Mouse (Mus musculus): ENCODE data around the gene Slc24a3. TPM values are rescaled to one million over a fixed set of nuclear protein-coding genes. Genes with fewer than 3 reads are reported as not detected.

Slc24a3 gene
- polyA plus RNA-seq, 2 experiments = 0.58 TPM

DNA sequence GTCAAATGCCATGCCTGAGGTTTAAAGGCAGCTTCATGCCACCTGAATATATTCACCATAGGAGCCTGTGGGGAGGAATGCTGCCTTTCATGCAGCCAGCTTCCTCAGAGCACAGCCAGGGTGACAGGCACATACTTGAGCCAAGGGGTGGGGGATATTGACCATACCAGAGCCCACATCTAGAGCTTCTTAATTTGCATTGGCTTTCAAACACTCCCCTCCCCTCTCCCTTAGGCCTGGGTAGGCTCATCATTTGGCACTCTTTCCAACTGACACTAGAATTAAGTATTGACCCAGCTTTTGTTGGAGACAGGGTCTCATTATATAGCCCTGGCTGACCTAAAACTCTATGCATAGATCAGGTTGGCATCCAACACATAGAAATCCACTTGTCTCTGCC lies 453.2 kb downstream of the Slc24a3 start:
- Histone ChIP-seq H3K27me3 (ENCODE audit: control insufficient read depth, insufficient read depth, low read length) (no peaks in the 10 kb centered on the region), H3K4me1 (replicated peaks; ENCODE audit: control insufficient read depth in 2 of 2, insufficient read depth in 2 of 2, low read length in 1 of 2) (no peaks in the 10 kb centered on the region), H3K4me2 (ENCODE audit: low read depth) (no peak overlapping the region), H3K9ac (replicated peaks) (no peak overlapping the region), H3K27ac (no peak overlapping the region), H3K36me3 (replicated peaks; ENCODE audit: control insufficient read depth, insufficient read depth, low read depth) (no peaks in the 10 kb centered on the region), H3K4me3 (ENCODE audit: insufficient read depth in 1 of 2, low read depth in 2 of 2, low read length in 2 of 2) (no peak overlapping the region), H3K9me3 (ENCODE audit: control insufficient read depth, low read length) (no peaks in the 10 kb centered on the region)
- no peak for DNase-seq (ENCODE audit: low read depth in 3 of 3, low spot score in 3 of 3)
- no peak for ATAC-seq (ENCODE audit: insufficient read depth)
- TF ChIP-seq EP300 (IDR thresholded peaks at IDR 0.05; ENCODE audit: low read depth) = no peak
- no peak for TF ChIP-seq CTCF (IDR thresholded peaks at IDR 0.05; ENCODE audit: low read depth)

DNA sequence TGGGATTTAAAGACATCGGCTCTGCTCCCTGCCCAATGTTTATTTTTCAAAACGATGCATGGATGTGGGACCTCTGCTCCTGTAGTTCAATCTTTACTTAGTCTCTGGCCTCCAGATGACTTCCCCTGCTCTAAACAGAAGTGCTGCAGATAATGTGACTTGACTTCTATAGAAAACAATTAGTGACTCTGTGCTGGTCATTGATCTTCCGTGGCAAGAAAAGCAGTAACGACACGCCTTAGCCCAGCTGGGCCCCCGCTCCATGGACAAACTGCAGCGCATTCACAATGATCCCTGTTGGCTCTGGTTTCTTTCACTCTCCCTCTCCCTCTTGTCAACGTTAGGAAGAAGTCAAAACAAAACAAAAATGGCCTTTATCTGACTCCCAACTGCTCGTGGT lies 453.6 kb downstream of the Slc24a3 start:
- no peaks in the 10 kb centered on the region for H3K27me3 ChIP-seq (ENCODE audit: control insufficient read depth, insufficient read depth, low read length)
- no peaks in the 10 kb centered on the region for H3K4me1 ChIP-seq (replicated peaks; ENCODE audit: control insufficient read depth in 2 of 2, insufficient read depth in 2 of 2, low read length in 1 of 2)
- no peak for ATAC-seq (ENCODE audit: insufficient read depth)
- no peak overlapping the region for H3K9ac ChIP-seq (replicated peaks)
- 45% methylated on average over 9 of the region's 9 CpGs for WGBS (ENCODE audit: insufficient replicate concordance)
- no peak overlapping the region for H3K4me3 ChIP-seq (ENCODE audit: insufficient read depth in 1 of 2, low read depth in 2 of 2, low read length in 2 of 2)
- H3K36me3 ChIP-seq (replicated peaks; ENCODE audit: control insufficient read depth, insufficient read depth, low read depth) = no peaks in the 10 kb centered on the region
- no peak overlapping the region for H3K4me2 ChIP-seq (ENCODE audit: low read depth)
- no peak for DNase-seq (ENCODE audit: low read depth in 3 of 3, low spot score in 3 of 3)
- TF ChIP-seq CTCF (IDR thresholded peaks at IDR 0.05; ENCODE audit: low read depth) (no peak), EP300 (IDR thresholded peaks at IDR 0.05; ENCODE audit: low read depth) (no peak)
- no peak overlapping the region for H3K27ac ChIP-seq
- no peaks in the 10 kb centered on the region for H3K9me3 ChIP-seq (ENCODE audit: control insufficient read depth, low read length)

DNA sequence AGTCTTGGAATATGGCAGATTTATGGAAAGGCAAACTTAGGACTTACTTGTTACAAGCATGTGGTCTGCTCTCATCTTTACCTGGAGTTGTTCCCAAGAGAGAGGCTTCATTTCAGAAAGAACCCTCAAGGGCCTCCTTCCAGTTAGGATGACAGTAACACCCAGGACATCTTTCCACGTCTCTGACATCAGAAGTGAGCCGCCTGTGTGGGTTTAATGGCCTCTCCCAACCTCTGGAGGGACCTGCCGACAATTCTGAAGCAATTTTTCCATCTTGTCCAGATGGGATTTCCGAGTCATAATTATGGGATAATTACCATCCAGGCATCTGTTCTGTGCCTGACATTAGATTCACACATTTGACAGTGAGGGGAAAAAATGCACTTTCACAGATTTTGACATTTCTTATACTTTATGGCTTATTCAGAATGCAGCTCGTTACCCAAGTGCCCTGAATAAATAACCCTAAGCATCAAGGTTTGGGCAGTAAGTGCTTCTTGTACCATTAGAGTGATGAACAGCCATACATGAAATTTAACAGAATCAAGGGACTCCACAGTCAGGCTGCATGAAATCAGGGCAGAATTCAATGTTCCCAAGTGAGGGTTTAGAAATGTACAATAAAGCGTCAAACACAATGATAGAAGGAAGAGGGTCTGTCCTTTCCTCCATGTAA lies 463.7 kb downstream of the Slc24a3 start:
- Histone ChIP-seq H3K4me1 (replicated peaks; ENCODE audit: control insufficient read depth in 2 of 2, insufficient read depth in 2 of 2, low read length in 1 of 2) (no peaks in the 10 kb centered on the region), H3K9ac (replicated peaks) (no peak overlapping the region), H3K27ac (no peak overlapping the region), H3K9me3 (ENCODE audit: control insufficient read depth, low read length) (no peaks in the 10 kb centered on the region), H3K36me3 (replicated peaks; ENCODE audit: control insufficient read depth, insufficient read depth, low read depth) (no peaks in the 10 kb centered on the region), H3K27me3 (ENCODE audit: control insufficient read depth, insufficient read depth, low read length) (no peaks in the 10 kb centered on the region), H3K4me3 (ENCODE audit: insufficient read depth in 1 of 2, low read depth in 2 of 2, low read length in 2 of 2) (no peak overlapping the region), H3K4me2 (ENCODE audit: low read depth) (no peak overlapping the region)
- TF ChIP-seq EP300 (IDR thresholded peaks at IDR 0.05; ENCODE audit: low read depth) (no peak), CTCF (IDR thresholded peaks at IDR 0.05; ENCODE audit: low read depth) (no peak)
- DNase-seq (ENCODE audit: low read depth in 3 of 3, low spot score in 3 of 3) = no peak
- no peak for ATAC-seq (ENCODE audit: insufficient read depth)
- WGBS (ENCODE audit: insufficient replicate concordance) = 64% methylated on average over 6 of the region's 6 CpGs

DNA sequence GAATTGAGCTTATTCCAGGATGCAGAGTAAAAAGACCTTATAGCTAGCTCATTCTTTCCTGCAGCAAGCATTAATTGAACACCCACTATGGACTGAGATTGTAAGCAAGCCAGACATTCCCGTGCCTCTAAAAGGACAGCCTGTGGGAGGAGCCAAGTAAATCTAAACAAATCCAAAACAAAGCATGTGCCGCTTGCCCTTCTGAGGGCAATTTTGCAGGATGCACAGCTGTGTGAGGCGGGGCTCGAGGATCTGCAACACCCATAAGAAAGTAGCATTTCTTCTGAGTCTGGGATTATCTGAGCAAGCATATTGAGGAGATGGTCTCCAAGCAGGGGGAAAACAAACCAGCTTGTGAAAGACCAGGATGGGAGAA lies 464.2 kb downstream of the Slc24a3 start:
- Histone ChIP-seq H3K4me2 (ENCODE audit: low read depth) (no peak overlapping the region), H3K27me3 (ENCODE audit: control insufficient read depth, insufficient read depth, low read length) (no peaks in the 10 kb centered on the region), H3K4me3 (ENCODE audit: insufficient read depth in 1 of 2, low read depth in 2 of 2, low read length in 2 of 2) (no peak overlapping the region), H3K27ac (no peak overlapping the region), H3K4me1 (replicated peaks; ENCODE audit: control insufficient read depth in 2 of 2, insufficient read depth in 2 of 2, low read length in 1 of 2) (no peaks in the 10 kb centered on the region), H3K36me3 (replicated peaks; ENCODE audit: control insufficient read depth, insufficient read depth, low read depth) (no peaks in the 10 kb centered on the region), H3K9ac (replicated peaks) (no peak overlapping the region), H3K9me3 (ENCODE audit: control insufficient read depth, low read length) (no peaks in the 10 kb centered on the region)
- DNase-seq (ENCODE audit: low read depth in 3 of 3, low spot score in 3 of 3) (no peak), ATAC-seq (ENCODE audit: insufficient read depth) (no peak)
- TF ChIP-seq EP300 (IDR thresholded peaks at IDR 0.05; ENCODE audit: low read depth) (no peak), CTCF (IDR thresholded peaks at IDR 0.05; ENCODE audit: low read depth) (no peak)
- 47% methylated on average over 4 of the region's 4 CpGs for WGBS (ENCODE audit: insufficient replicate concordance)

DNA sequence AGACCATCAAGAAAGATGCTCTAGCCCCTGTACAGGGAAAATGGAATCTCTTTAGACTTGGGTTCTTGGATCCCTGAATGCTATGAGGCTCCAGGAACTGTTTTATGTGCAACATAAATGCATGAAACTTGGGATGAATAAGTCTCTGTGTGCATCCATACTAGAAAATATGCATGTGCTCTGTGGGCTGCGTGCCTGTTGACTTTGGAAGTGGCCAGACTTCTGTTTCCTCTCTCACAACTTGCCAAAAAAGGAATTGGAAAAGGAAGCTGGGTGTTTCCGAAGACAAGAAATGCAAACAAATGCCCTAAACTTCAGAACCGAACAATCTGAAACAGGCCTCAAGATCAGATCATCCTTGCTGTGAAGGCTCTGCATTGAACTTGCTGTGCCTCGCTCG lies 466.3 kb downstream of the Slc24a3 start:
- DNase-seq (ENCODE audit: low read depth in 3 of 3, low spot score in 3 of 3) (no peak), ATAC-seq (ENCODE audit: insufficient read depth) (no peak)
- Histone ChIP-seq H3K4me1 (replicated peaks; ENCODE audit: control insufficient read depth in 2 of 2, insufficient read depth in 2 of 2, low read length in 1 of 2) (no peaks in the 10 kb centered on the region), H3K9me3 (ENCODE audit: control insufficient read depth, low read length) (no peaks in the 10 kb centered on the region), H3K27ac (no peak overlapping the region), H3K36me3 (replicated peaks; ENCODE audit: control insufficient read depth, insufficient read depth, low read depth) (no peaks in the 10 kb centered on the region), H3K4me3 (ENCODE audit: insufficient read depth in 1 of 2, low read depth in 2 of 2, low read length in 2 of 2) (no peak overlapping the region), H3K9ac (replicated peaks) (no peak overlapping the region), H3K4me2 (ENCODE audit: low read depth) (no peak overlapping the region), H3K27me3 (ENCODE audit: control insufficient read depth, insufficient read depth, low read length) (no peaks in the 10 kb centered on the region)
- no peak for TF ChIP-seq CTCF (IDR thresholded peaks at IDR 0.05; ENCODE audit: low read depth)
- TF ChIP-seq EP300 (IDR thresholded peaks at IDR 0.05; ENCODE audit: low read depth) = no peak
- 51% methylated on average over 5 of the region's 5 CpGs for WGBS (ENCODE audit: insufficient replicate concordance)

All from liver, embryonic 14.5 days (tissue).